Mouse (Mus musculus): ENCODE measurements around the gene Thnsl1. TPM values are rescaled to one million over a fixed set of nuclear protein-coding genes. Genes with fewer than 3 reads are reported as not detected.
"Not testable (repeated sequence)": the region's sequence is repeated elsewhere in the genome, so short reads cannot be mapped to it uniquely, and the experiment has no call there.

Gene Thnsl1
- polyA plus RNA-seq, 1 experiment from 2014 or later = 6.2 TPM

- DNase-seq (ENCODE audit: low spot score) = no peak
Observed at GRCm38 (mm10) chr2:21235844-21236386, 30.4 kb downstream of the Thnsl1 start.

- no peak for DNase-seq (ENCODE audit: low spot score)
Observed at GRCm38 (mm10) chr2:21236846-21237245, 31.3 kb downstream of the Thnsl1 start.

DNA sequence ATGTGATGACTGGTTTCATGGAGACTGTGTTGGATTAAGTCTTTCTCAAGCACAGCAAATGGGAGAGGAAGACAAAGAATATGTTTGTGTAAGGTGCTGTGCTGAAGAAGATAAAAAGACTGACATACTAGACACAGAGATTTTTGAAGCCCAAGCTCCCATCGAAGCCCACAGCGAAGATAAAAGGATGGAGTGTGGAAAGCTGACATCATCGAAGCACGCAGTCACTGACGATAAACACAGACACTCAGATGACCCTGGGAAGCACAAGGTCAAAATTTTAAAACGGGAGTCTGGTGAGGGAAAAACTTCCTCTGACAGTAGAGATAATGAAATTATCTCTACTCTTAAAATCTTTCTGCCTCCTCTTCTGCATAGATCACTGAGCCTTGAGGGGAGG is 38.6 kb downstream of the Thnsl1 start:
- DNase-seq (ENCODE audit: low spot score) = not testable (repeated sequence)

DNA sequence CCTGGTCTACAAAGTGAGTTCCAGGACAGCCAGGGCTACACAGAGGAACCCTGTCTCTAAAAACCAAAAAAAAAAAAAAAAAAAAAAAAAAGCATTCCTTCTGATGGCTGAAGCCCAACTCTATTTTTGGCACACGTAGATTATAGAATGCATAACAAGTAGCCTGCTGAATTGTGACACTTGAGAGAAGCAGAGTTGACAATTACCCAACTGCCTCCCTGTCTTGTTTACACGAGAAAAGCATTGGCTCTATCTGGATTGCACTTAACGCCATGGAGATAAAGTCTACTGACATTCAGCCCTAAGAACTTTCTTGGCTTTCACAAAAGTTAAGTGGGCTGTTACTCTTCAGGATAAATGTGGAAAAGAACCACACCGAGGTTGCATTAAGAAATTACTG is 39.5 kb downstream of the Thnsl1 start:
- DNase-seq (ENCODE audit: low spot score) = no peak

- no peak for DNase-seq (ENCODE audit: low spot score)
Observed at GRCm38 (mm10) chr2:21245477-21246102, 40.1 kb downstream of the Thnsl1 start.

GRCm38 (mm10) chr2:21253644-21254043 is 48.1 kb downstream of the Thnsl1 start:
- no peak for DNase-seq (ENCODE audit: low spot score)

GRCm38 (mm10) chr2:21254308-21254707 is 48.8 kb downstream of the Thnsl1 start:
- DNase-seq (ENCODE audit: low spot score) = no peak

GRCm38 (mm10) chr2:21258281-21258680 is 52.8 kb downstream of the Thnsl1 start:
- DNase-seq (ENCODE audit: low spot score) = no peak

DNA sequence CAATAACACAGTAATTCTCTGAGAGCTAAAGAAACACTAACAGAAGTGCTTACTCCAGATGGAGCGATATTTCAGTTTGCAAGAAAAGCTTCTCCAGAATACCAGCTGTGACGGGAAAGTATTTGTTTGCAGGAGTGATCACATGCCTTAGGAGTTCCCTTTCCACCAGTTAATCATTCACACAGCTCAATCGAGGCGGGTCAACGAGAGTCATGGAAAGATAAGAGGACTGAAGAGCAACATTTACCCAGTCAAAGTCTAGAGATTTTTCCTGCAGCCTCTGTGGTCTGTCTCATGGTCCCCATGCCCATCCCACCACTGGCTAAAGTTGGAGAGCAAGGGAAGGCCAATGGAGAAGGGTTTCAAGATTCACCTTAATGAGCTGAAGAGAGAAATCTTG is 53.6 kb downstream of the Thnsl1 start:
- DNase-seq (ENCODE audit: low spot score) = no peak

DNA sequence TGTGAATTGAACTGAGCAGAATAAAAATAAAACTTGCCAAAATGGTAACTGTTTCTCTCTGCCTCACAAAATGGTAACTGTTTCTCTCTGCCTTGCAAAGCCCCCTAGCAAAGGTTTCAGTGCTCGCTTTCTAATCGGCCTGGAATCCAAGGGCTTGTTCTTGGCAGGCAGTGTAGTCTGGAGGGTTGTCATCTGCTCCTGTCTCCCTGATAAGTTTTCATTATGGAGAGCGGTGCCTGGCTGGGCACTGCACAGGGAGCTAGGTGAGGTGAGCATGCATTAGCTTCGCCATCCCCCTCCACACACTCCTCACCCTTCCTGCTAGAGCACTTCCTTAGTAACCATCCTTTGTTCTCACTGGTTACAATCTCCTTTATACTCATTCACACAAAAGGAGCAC is 54.5 kb downstream of the Thnsl1 start:
- DNase-seq (ENCODE audit: low spot score) = no peak

DNA sequence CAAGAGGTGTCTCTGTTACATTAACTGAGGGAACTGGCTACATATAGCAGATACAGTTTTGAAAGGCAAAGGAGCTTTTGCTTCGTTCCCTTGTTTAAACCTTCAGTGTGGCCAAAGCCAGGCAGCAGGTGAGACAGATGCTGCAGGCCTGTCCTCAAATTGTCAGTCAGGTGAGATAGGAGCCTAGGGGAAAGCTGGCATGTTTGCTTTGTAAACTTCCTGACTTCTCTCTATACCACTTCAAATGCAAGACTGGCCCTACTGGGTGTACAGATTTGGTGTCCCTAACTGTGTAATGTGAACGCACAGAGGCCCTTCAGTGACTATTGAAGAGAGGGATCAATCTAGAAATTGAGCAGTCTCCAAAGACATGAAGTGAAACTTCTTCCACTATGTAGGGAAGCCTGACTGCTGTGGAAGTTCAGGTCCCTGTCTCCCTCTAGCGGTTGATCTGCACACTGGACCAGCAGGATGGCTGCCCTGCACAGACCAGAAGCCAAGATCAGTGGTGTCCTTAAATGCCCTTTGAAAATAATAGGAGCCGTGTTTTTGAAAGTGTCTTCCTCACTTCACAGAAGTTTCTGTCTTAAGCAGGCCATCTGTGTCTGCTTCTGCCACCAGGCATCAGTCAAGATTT is 56.0 kb downstream of the Thnsl1 start:
- DNase-seq (ENCODE audit: low spot score) = peak; percentile 69

DNA sequence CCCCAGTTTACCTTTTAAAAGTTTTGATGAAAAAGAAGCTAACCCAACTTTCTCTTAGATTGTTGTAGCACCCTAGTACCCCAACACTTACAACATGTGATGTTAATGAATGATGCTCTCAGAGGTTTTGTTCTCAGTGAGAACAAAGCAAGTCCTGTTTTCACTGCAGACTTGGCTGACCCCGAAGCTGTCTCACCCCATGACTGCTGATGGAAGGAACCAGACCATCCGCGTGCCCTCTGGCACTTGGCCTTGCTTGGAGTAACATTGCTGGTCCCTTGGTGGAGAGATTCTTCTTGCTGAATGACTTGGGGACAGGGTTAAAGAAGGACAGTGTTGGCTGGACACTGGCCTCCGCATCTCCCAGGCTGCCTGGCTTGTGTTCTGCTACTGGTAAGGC is 58.5 kb downstream of the Thnsl1 start:
- DNase-seq (ENCODE audit: low spot score) = no peak

Other genes with a start within 250 kb of the Thnsl1 start
- gene Arhgap21, start 236.8 kb upstream of the Thnsl1 start, polyA plus RNA-seq (2015; fragmentation: Nextera tagmentation; extraction: Ambion mirVana) = 2.4 and 2.8 TPM in 2 replicates
- gene Enkur, start 359 bp upstream of the Thnsl1 start, polyA plus RNA-seq (2015; fragmentation: Nextera tagmentation; extraction: Ambion mirVana) = 1.2 and 1.6 TPM in 2 replicates
- 0.01 TPM in 1 of 2 replicates, not detected in the other for gene Gpr158, start 161.8 kb downstream of the Thnsl1 start, polyA plus RNA-seq (2015; fragmentation: Nextera tagmentation; extraction: Ambion mirVana)